Comparison of ENCODE assay signal across 8 mouse cellular contexts in the genomic region with DNA sequence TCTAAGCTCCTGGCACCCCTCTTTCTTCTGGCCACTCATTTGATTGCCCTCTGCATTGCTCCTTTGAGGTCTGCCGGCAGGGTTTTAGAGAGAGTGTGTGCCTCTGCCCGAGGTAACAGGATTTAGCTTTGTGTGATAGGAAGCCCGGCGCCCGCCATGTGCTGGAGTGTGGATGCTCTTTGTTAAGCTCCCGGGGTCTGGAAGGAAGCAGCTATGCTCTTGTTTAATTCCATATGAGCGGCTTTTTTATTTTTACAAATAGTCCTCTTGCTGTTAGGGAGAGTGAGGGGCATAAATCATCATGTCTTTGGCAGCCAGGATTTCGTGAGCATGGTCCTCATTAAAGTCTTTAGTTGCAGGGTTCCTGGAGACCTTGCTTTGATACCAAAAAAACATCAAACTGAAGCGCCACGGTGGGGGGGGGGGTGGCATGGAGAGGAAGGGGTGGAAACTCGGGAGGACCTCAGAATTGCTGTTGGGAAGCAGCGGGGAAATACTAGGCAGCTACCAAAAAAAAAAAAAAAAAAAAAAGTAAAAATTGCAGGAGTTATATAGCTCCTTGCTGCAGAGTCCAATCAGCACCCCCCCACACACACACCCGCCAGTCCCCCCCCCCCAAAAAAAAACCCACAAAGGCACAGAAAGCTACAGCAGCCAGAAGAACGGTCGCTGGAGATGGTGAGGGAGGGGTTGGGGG.
DNase-seq lines count a peak whose midpoint lies in the region; ATAC-seq and TF ChIP-seq lines count a peak whose summit lies in the region.

No protein-coding gene starts in this region.

- peak; percentile 8 to 17 for DNase-seq in cerebellum, postnatal 14 days
- DNase-seq in cerebellum, postnatal 4 days (ENCODE audit: low spot score in 2 of 2) = no peak
- peak; percentile 84 for DNase-seq in brain, embryonic 14.5 days (ENCODE audit: low read depth)
- DNase-seq in layer of hippocampus, adult 18-20 months (ENCODE audit: low spot score in 2 of 2) = no peak
- no peak for DNase-seq in kidney, adult 9 months

- ATAC-seq in hindbrain, embryonic 15.5 days (ENCODE audit: low FRiP score, low read depth) = peak; percentile 32; the same call in 1 of the 2 replicates
- ATAC-seq in midbrain, embryonic 12.5 days (ENCODE audit: low FRiP score, low read depth) = peak; percentile 48; the same call in 1 of the 2 replicates
- no peak for ATAC-seq in activated CD4-positive, CD25-positive, alpha-beta regulatory T cell, adult 4 months

- TF ChIP-seq CTCF in brain, embryonic 14.5 days (IDR thresholded peaks at IDR 0.05; ENCODE audit: borderline replicate concordance, extremely low read depth, insufficient read depth, insufficient read length) = no peak

- H3K9me3 ChIP-seq in hindbrain, embryonic 15.5 days = no peaks in the 10 kb centered on the region
- H3K9me3 ChIP-seq in midbrain, embryonic 12.5 days = no peaks in the 10 kb centered on the region

- no peak overlapping the region for H3K27ac ChIP-seq in hindbrain, embryonic 15.5 days (replicated peaks)
- peak overlapping the region; percentile 63 for H3K27ac ChIP-seq in midbrain, embryonic 12.5 days (replicated peaks)

- no peaks in the 10 kb centered on the region for H3K36me3 ChIP-seq in hindbrain, embryonic 15.5 days
- H3K36me3 ChIP-seq in midbrain, embryonic 12.5 days = no peaks in the 10 kb centered on the region

- H3K4me2 ChIP-seq in hindbrain, embryonic 15.5 days = peak overlapping the region; percentile 80
- H3K4me2 ChIP-seq in midbrain, embryonic 12.5 days (replicated peaks) = peak overlapping the region; percentile 65

- H3K9ac ChIP-seq in hindbrain, embryonic 15.5 days = peak overlapping the region; percentile 45
- H3K9ac ChIP-seq in midbrain, embryonic 12.5 days (replicated peaks) = peak overlapping the region; percentile 43; the same call in 1 of the 2 replicates

- TF ChIP-seq POLR2A in brain, embryonic 14.5 days (IDR thresholded peaks at IDR 0.05; ENCODE audit: borderline replicate concordance, extremely low read depth, insufficient read depth, insufficient read length, poor library complexity, severe bottlenecking) = no peak

- peak overlapping the region; percentile 43 for H3K4me3 ChIP-seq in hindbrain, embryonic 15.5 days
- H3K4me3 ChIP-seq in midbrain, embryonic 12.5 days = peak overlapping the region; percentile 34

- H3K4me1 ChIP-seq in hindbrain, embryonic 15.5 days (replicated peaks) = peaks cover 17% of the 10 kb centered on the region
- peaks cover 15% of the 10 kb centered on the region for H3K4me1 ChIP-seq in midbrain, embryonic 12.5 days

- WGBS in hindbrain, embryonic 15.5 days = under 1% methylated on average over 15 of the region's 15 CpGs
- 1% methylated on average over 14 of the region's 15 CpGs for WGBS in midbrain, embryonic 12.5 days

- H3K27me3 ChIP-seq in hindbrain, embryonic 15.5 days = peaks cover 18% of the 10 kb centered on the region; the same call in 1 of the 2 replicates
- H3K27me3 ChIP-seq in midbrain, embryonic 12.5 days = peaks cover 56% of the 10 kb centered on the region

Comparison
In these comparisons a context has a peak if more than half of its experiments do, and no peak if none do; other contexts are left out.
1. DNase-seq: peak in cerebellum, postnatal 14 days (2 of 2) and brain, embryonic 14.5 days (single experiment); none in cerebellum, postnatal 4 days (0 of 2), layer of hippocampus, adult 18-20 months (0 of 2) and kidney, adult 9 months (single experiment).